Comparison of ENCODE assay signal across 8 mouse cellular contexts in genomic region chrX:135885411-135886233, GRCm38 (mm10). TPM values are rescaled to one million over a fixed set of nuclear protein-coding genes. Genes with fewer than 3 reads are reported as not detected.
DNase-seq lines count a peak whose midpoint lies in the region; ATAC-seq and TF ChIP-seq lines count a peak whose summit lies in the region.

No protein-coding gene starts in this region.

- H3K4me1 ChIP-seq in hindbrain, embryonic 12.5 days: no peaks in the 10 kb centered on the region
- H3K4me1 ChIP-seq in lung, postnatal 0 days (ENCODE audit: insufficient read depth, low read depth, low read length): no peaks in the 10 kb centered on the region

- TF ChIP-seq CTCF in lung, postnatal 0 days (IDR thresholded peaks at IDR 0.05): peak; percentile 26

- peak; percentile 98 for ATAC-seq in hindbrain, embryonic 12.5 days (ENCODE audit: low FRiP score)
- peak; percentile 96 for ATAC-seq in lung, postnatal 0 days

- H3K4me3 ChIP-seq in hindbrain, embryonic 12.5 days: peak overlapping the region; percentile 63
- H3K4me3 ChIP-seq in lung, postnatal 0 days (ENCODE audit: low read depth, low read length): peak overlapping the region; percentile 62

- H3K27me3 ChIP-seq in hindbrain, embryonic 12.5 days: no peaks in the 10 kb centered on the region; the same call in 1 of the 2 replicates
- H3K27me3 ChIP-seq in lung, postnatal 0 days (replicated peaks; ENCODE audit: insufficient read depth, low read length): no peaks in the 10 kb centered on the region

- no peak for TF ChIP-seq EP300 in lung, postnatal 0 days (IDR thresholded peaks at IDR 0.05)

- 27% methylated on average over 35 of the region's 41 CpGs for WGBS in hindbrain, embryonic 12.5 days
- 15% methylated on average over 38 of the region's 41 CpGs for WGBS in lung, postnatal 0 days

- peak overlapping the region; percentile 50 for H3K4me2 ChIP-seq in hindbrain, embryonic 12.5 days (replicated peaks)
- peak overlapping the region; percentile 67 for H3K4me2 ChIP-seq in lung, postnatal 0 days (replicated peaks; ENCODE audit: low read depth, low read length)

- H3K9me3 ChIP-seq in hindbrain, embryonic 12.5 days (replicated peaks): no peaks in the 10 kb centered on the region
- no peaks in the 10 kb centered on the region for H3K9me3 ChIP-seq in lung, postnatal 0 days (ENCODE audit: low read length)

- peak overlapping the region; percentile 81 for H3K9ac ChIP-seq in hindbrain, embryonic 12.5 days
- peak overlapping the region; percentile 58 for H3K9ac ChIP-seq in lung, postnatal 0 days (replicated peaks; ENCODE audit: low read depth)

- peak overlapping the region; percentile 84 for H3K27ac ChIP-seq in hindbrain, embryonic 12.5 days
- H3K27ac ChIP-seq in lung, postnatal 0 days (ENCODE audit: low read length): peak overlapping the region; percentile 51; the same call in 1 of the 2 replicates

- peaks cover 18% of the 10 kb centered on the region; the same call in 1 of the 2 replicates for H3K36me3 ChIP-seq in hindbrain, embryonic 12.5 days
- no peaks in the 10 kb centered on the region for H3K36me3 ChIP-seq in lung, postnatal 0 days (ENCODE audit: insufficient read depth, low read length)

- DNase-seq in NIH3T3 (ENCODE audit: low read depth): peak; percentile 83
- DNase-seq in cerebellum, postnatal 10 days: peak; percentile 86 to 91
- DNase-seq in frontal cortex, postnatal 25 days (ENCODE audit: low spot score in 2 of 2): peak; percentile 46 to 61
- peak; percentile 78 to 85 for DNase-seq in layer of hippocampus, postnatal 14 days (ENCODE audit: low spot score in 2 of 2)
- peak; percentile 77 for DNase-seq in lung, postnatal 0 days (ENCODE audit: low spot score)
- peak; percentile 82 for DNase-seq in ovary, postnatal 36 days (ENCODE audit: low spot score)
- peak; percentile 87 for DNase-seq in thymus, postnatal 25 days

RNA-seq across cellular contexts. Expression of gene Gprasp2, which starts 46.8 kb away (rescaled TPM):
- 93.9 and 97.4 TPM in 2 replicates for polyA plus RNA-seq in hindbrain, embryonic 12.5 days (2016; fragmentation: Nextera tagmentation; extraction: Ambion mirVana)
- 100 to 1,000 TPM; 151 to 154 TPM for total RNA-seq in layer of hippocampus, postnatal 14 days (2021)
- 2.1 and 3.3 TPM in 2 replicates for polyA plus RNA-seq in lung, postnatal 0 days (2015; fragmentation: Nextera tagmentation; extraction: Ambion mirVana)

Comparison
In these comparisons a context has a peak if more than half of its experiments do, and no peak if none do; other contexts are left out.
1. Peak in every context shown above with its lines: DNase-seq, ATAC-seq, H3K4me3 ChIP-seq and H3K27ac ChIP-seq.
2. RNA of gene Gprasp2, which starts 46.8 kb away (polyA plus RNA-seq): 93.9 to 97.4 TPM in hindbrain, embryonic 12.5 days; 2.1 to 3.3 TPM in lung, postnatal 0 days; every median in the first group is over 10 times any median in the second.